ENCODE assay signal across 8 mouse cellular contexts in genomic region chrX:142390909-142391265, GRCm38 (mm10). TPM values are rescaled to one million over a fixed set of nuclear protein-coding genes. Genes with fewer than 3 reads are reported as not detected.
DNase-seq lines count a peak whose midpoint lies in the region; ATAC-seq and TF ChIP-seq lines count a peak whose summit lies in the region.

No protein-coding gene starts in this region.

- no peaks in the 10 kb centered on the region for H3K9me3 ChIP-seq in hindbrain, embryonic 14.5 days (ENCODE audit: control insufficient read depth, low read length)
- no peaks in the 10 kb centered on the region for H3K9me3 ChIP-seq in midbrain, embryonic 13.5 days

- H3K36me3 ChIP-seq in kidney, adult 2 months (ENCODE audit: control insufficient read depth, insufficient read depth, low read length) = no peaks in the 10 kb centered on the region
- no peaks in the 10 kb centered on the region for H3K36me3 ChIP-seq in hindbrain, embryonic 14.5 days (replicated peaks; ENCODE audit: control insufficient read depth, insufficient read depth)
- no peaks in the 10 kb centered on the region for H3K36me3 ChIP-seq in midbrain, embryonic 13.5 days

- TF ChIP-seq CTCF in kidney, adult 2 months (conservative IDR thresholded peaks at IDR 0.05; ENCODE audit: insufficient read depth, insufficient read length, low read depth, low read length) = no peak

- H3K27me3 ChIP-seq in kidney, adult 2 months (replicated peaks; ENCODE audit: control insufficient read depth, insufficient read depth, low read length) = no peaks in the 10 kb centered on the region
- peaks cover 9% of the 10 kb centered on the region; the same call in 1 of the 2 replicates for H3K27me3 ChIP-seq in hindbrain, embryonic 14.5 days (ENCODE audit: control insufficient read depth, insufficient read depth, low read length)
- peaks cover 13% of the 10 kb centered on the region; the same call in 1 of the 2 replicates for H3K27me3 ChIP-seq in midbrain, embryonic 13.5 days

- ATAC-seq in hindbrain, embryonic 14.5 days (ENCODE audit: low FRiP score) = no peak; the same call in 1 of the 2 replicates
- no peak for ATAC-seq in midbrain, embryonic 13.5 days

- TF ChIP-seq POLR2A in kidney, adult 2 months (IDR thresholded peaks at IDR 0.05; ENCODE audit: low read depth, low read length) = no peak

- 22% methylated on average over 7 of the region's 7 CpGs for WGBS in kidney, adult 2 months
- WGBS in hindbrain, embryonic 14.5 days = 42% methylated on average over 7 of the region's 7 CpGs
- 45% methylated on average over 7 of the region's 7 CpGs for WGBS in midbrain, embryonic 13.5 days

- H3K4me1 ChIP-seq in kidney, adult 2 months (ENCODE audit: control insufficient read depth, insufficient read depth, low read length) = no peaks in the 10 kb centered on the region
- H3K4me1 ChIP-seq in hindbrain, embryonic 14.5 days (replicated peaks; ENCODE audit: control insufficient read depth, insufficient read depth, low read length) = no peaks in the 10 kb centered on the region
- peaks cover 3% of the 10 kb centered on the region; the same call in 1 of the 2 replicates for H3K4me1 ChIP-seq in midbrain, embryonic 13.5 days (replicated peaks)

- peak overlapping the region; percentile 70 for H3K27ac ChIP-seq in kidney, adult 2 months (ENCODE audit: insufficient read depth, low read depth, low read length)
- peak overlapping the region; percentile 84 for H3K27ac ChIP-seq in hindbrain, embryonic 14.5 days
- peak overlapping the region; percentile 85 for H3K27ac ChIP-seq in midbrain, embryonic 13.5 days

- peak overlapping the region; percentile 61 for H3K4me2 ChIP-seq in hindbrain, embryonic 14.5 days (replicated peaks)
- peak overlapping the region; percentile 55 for H3K4me2 ChIP-seq in midbrain, embryonic 13.5 days (replicated peaks)

- no peak for DNase-seq in kidney, adult 2 months
- no peak for DNase-seq in kidney, postnatal 36 days
- DNase-seq in T-cell, adult 2 months (ENCODE audit: low spot score) = peak; percentile 19
- peak; percentile 23 for DNase-seq in hindbrain, embryonic 14.5 days (ENCODE audit: low spot score)
- DNase-seq in left cerebral cortex, adult 8-10 months (ENCODE audit: low spot score in 2 of 2) = no peak
- DNase-seq in urinary bladder, postnatal 10 days (ENCODE audit: low spot score) = no peak
- DNase-seq in adrenal gland, adult (ENCODE audit: inconsistent age in 2 of 2, low spot score in 1 of 2) = no peak

- H3K9ac ChIP-seq in hindbrain, embryonic 14.5 days = peak overlapping the region; percentile 66
- H3K9ac ChIP-seq in midbrain, embryonic 13.5 days (replicated peaks) = peak overlapping the region; percentile 62; the same call in 1 of the 2 replicates

- peak overlapping the region; percentile 68 for H3K4me3 ChIP-seq in kidney, adult 2 months (ENCODE audit: insufficient read depth, low read depth, low read length)
- peak overlapping the region; percentile 58 for H3K4me3 ChIP-seq in hindbrain, embryonic 14.5 days (replicated peaks; ENCODE audit: low read length)
- H3K4me3 ChIP-seq in midbrain, embryonic 13.5 days (replicated peaks) = peak overlapping the region; percentile 58

RNA-seq across cellular contexts. Expression of gene Acsl4, which starts 0.6 kb away (rescaled TPM):
- 6.2 and 7.8 TPM in 2 replicates for polyA plus RNA-seq in kidney, adult 2 months (2012; rRNA removed)
- polyA plus RNA-seq in hindbrain, embryonic 14.5 days (2014; fragmentation: Nextera tagmentation; extraction: Ambion mirVana) = 31.4 and 39.8 TPM in 2 replicates
- 15.3 and 18.2 TPM in 2 replicates for polyA plus RNA-seq in midbrain, embryonic 13.5 days (2015; fragmentation: Nextera tagmentation; extraction: Ambion mirVana)
- 10 to 100 TPM; 56.4 to 59.6 (median 56.9) TPM for total RNA-seq in left cerebral cortex, adult 8-10 months (2022)

Comparison
In these comparisons a context has a peak if more than half of its experiments do, and no peak if none do; other contexts are left out.
1. DNase-seq: peak in T-cell, adult 2 months (single experiment) and hindbrain, embryonic 14.5 days (single experiment); none in kidney, adult 2 months (single experiment), kidney, postnatal 36 days (0 of 2), left cerebral cortex, adult 8-10 months (0 of 2), urinary bladder, postnatal 10 days (single experiment) and adrenal gland, adult (0 of 2).
2. Peak in every context shown above with its lines, with median percentiles within 50 percentile points of each other: H3K27ac ChIP-seq and H3K4me3 ChIP-seq.